Mouse (Mus musculus): ENCODE measurements around the gene Sun1.

Gene Sun1

GRCm38 (mm10) chr5:139286142-139286941, 85.9 kb downstream of the Sun1 start:
- no peak for DNase-seq (ENCODE audit: low spot score in 2 of 2)

GRCm38 (mm10) chr5:139287099-139287498, 86.7 kb downstream of the Sun1 start:
- DNase-seq (ENCODE audit: low spot score in 2 of 2), result no peak

GRCm38 (mm10) chr5:139287787-139288186, 87.3 kb downstream of the Sun1 start:
- no peak for DNase-seq (ENCODE audit: low spot score in 2 of 2)

GRCm38 (mm10) chr5:139288591-139288990, 88.2 kb downstream of the Sun1 start:
- DNase-seq (ENCODE audit: low spot score in 2 of 2), result no peak

GRCm38 (mm10) chr5:139290467-139291259, 90.2 kb downstream of the Sun1 start:
- DNase-seq (ENCODE audit: low spot score in 2 of 2), result no peak

- no peak for DNase-seq (ENCODE audit: low spot score in 2 of 2)
Measured at GRCm38 (mm10) chr5:139291811-139292560, 91.5 kb downstream of the Sun1 start.

- no peak for DNase-seq (ENCODE audit: low spot score in 2 of 2)
Measured at GRCm38 (mm10) chr5:139294089-139294488, 93.7 kb downstream of the Sun1 start.

- no peak for DNase-seq (ENCODE audit: low spot score in 2 of 2)
Measured at GRCm38 (mm10) chr5:139297092-139297491, 96.7 kb downstream of the Sun1 start.

- no peak for DNase-seq (ENCODE audit: low spot score in 2 of 2)
Measured at GRCm38 (mm10) chr5:139297745-139298144, 97.3 kb downstream of the Sun1 start.

All from frontal cortex, postnatal 36 days (tissue).